Mouse (Mus musculus) brown adipose tissue, adult 24 weeks (tissue): ENCODE data around the gene Pkp2. TPM values are rescaled to one million over a fixed set of nuclear protein-coding genes. Genes with fewer than 3 reads are reported as not detected.

Experiments
- polyA plus RNA-seq: library from polyadenylated mRNA; stranded (reverse); fragments of >200 nt; gene quantifications from 2 replicates; pipeline ENCODE4 v1.2.4, GENCODE M21; 2012; ENCODE audit not compliant: missing spikeins, insufficient read depth, insufficient read length

Pkp2 gene
- polyA plus RNA-seq, 1 experiment = 10.1 TPM

Other genes starting within 250 kb of the Pkp2 start
- gene Yars2, start 89.6 kb downstream of the Pkp2 start, polyA plus RNA-seq = 41.0 and 49.3 TPM in 2 replicates
- 53.4 and 56.8 TPM in 2 replicates for gene Dnm1l, start 145.6 kb downstream of the Pkp2 start, polyA plus RNA-seq